Mouse (Mus musculus) spleen, adult 2 months (tissue): ENCODE data around the gene Mllt6. TPM values are rescaled to one million over a fixed set of nuclear protein-coding genes. Genes with fewer than 3 reads are reported as not detected.

Source experiments
- DNase-seq, 2 experiments: peaks; one replicate each; pipeline versions ENCODE4 v3.0.0 to v3.0.0-alpha.2; 2012 to 2021; ENCODE audit warnings: low spot score in 2 of 2, low read depth in 1 of 2
- H3K27ac ChIP-seq: fragments of 200-500 bp; 2 replicates; pipeline ENCODE4 v1.5.1; 2012; ENCODE audit warnings: low read length, inconsistent platforms; ENCODE audit not compliant: insufficient read depth
- H3K27me3 ChIP-seq: fragments of 200-500 bp; 2 replicates; pipeline ENCODE4 v1.6.1; 2012; ENCODE audit warnings: mild to moderate bottlenecking, moderate library complexity, low read length, inconsistent platforms; ENCODE audit not compliant: control insufficient read depth, insufficient read depth
- H3K36me3 ChIP-seq: fragments of 200-500 bp; 2 replicates; pipeline ENCODE4 v1.6.1; 2012; ENCODE audit warnings: mild to moderate bottlenecking, low read length, inconsistent platforms; ENCODE audit not compliant: control insufficient read depth, insufficient read depth
- H3K4me1 ChIP-seq: fragments of 200-500 bp; 2 replicates; pipeline ENCODE4 v1.6.1; 2011; ENCODE audit warnings: inconsistent platforms; ENCODE audit not compliant: control insufficient read depth, insufficient read depth, insufficient read length
- H3K4me3 ChIP-seq: fragments of 200-500 bp; 2 replicates; pipeline ENCODE4 v1.5.1; 2011; ENCODE audit warnings: mild to moderate bottlenecking, inconsistent platforms; ENCODE audit not compliant: insufficient read depth, insufficient read length; ENCODE audit errors: extremely low read depth
- CTCF ChIP-seq: fragments of 200-500 bp; IDR thresholded peaks from 2 replicates; pipeline ENCODE4 v1.5.1; 2011; ENCODE audit warnings: mild to moderate bottlenecking, inconsistent platforms; ENCODE audit not compliant: insufficient read depth, insufficient read length, insufficient replicate concordance; ENCODE audit errors: extremely low read depth
- POLR2A ChIP-seq: fragments of 200-500 bp; IDR thresholded peaks from 2 replicates; pipeline ENCODE4 v1.6.1; 2011; ENCODE audit warnings: low read depth, low read length, inconsistent platforms
- WGBS: fragments of 180-500 bp; shearing (Covaris S2); methylation state at CpG from one replicate; pipeline ENCODE4 v1.1.7; 2018; 5-methylcytosine and 5-hydroxymethylcytosine counted together
- polyA plus RNA-seq: library from polyadenylated mRNA; depleted of rRNA; stranded (reverse); fragments of >200 nt; gene quantifications from 2 replicates; pipeline ENCODE4 v1.2.3, GENCODE M21; 2012

Gene Mllt6
- polyA plus RNA-seq, 1 experiment: 65.8 TPM

- Histone ChIP-seq H3K4me1 (peaks cover 4% of the 10 kb centered on the region; the same call in 1 of the 2 replicates), H3K36me3 (peaks cover 65% of the 10 kb centered on the region), H3K27me3 (no peaks in the 10 kb centered on the region), H3K27ac (no peak overlapping the region), H3K4me3 (no peak overlapping the region)
- WGBS: 85% methylated on average over 15 of the region's 15 CpGs
- TF ChIP-seq POLR2A: no peak
- TF ChIP-seq CTCF: no peak
- no peak for DNase-seq
These were observed 6.1 kb downstream of the Mllt6 start for GRCm38 (mm10) chr11:97669268-97669667.

GRCm38 (mm10) chr11:97669829-97670228 lies 6.6 kb downstream of the Mllt6 start:
- Histone ChIP-seq H3K27ac (no peak overlapping the region), H3K4me1 (peaks cover 1% of the 10 kb centered on the region; the same call in 1 of the 2 replicates), H3K36me3 (peaks cover 70% of the 10 kb centered on the region), H3K27me3 (no peaks in the 10 kb centered on the region), H3K4me3 (no peak overlapping the region)
- 67% methylated on average over 6 of the region's 6 CpGs for WGBS
- no peak for TF ChIP-seq POLR2A
- TF ChIP-seq CTCF: no peak
- no peak for DNase-seq

- TF ChIP-seq CTCF: no peak
- no peak for TF ChIP-seq POLR2A
- Histone ChIP-seq H3K36me3 (peaks cover 75% of the 10 kb centered on the region), H3K27ac (no peak overlapping the region), H3K4me1 (no peaks in the 10 kb centered on the region), H3K27me3 (no peaks in the 10 kb centered on the region), H3K4me3 (no peak overlapping the region)
- WGBS: 86% methylated on average over 13 of the region's 13 CpGs
- no peak for DNase-seq
These were observed 7.3 kb downstream of the Mllt6 start for GRCm38 (mm10) chr11:97670234-97671176.

GRCm38 (mm10) chr11:97671177-97671527 lies 7.9 kb downstream of the Mllt6 start:
- Histone ChIP-seq H3K36me3 (peaks cover 78% of the 10 kb centered on the region), H3K4me3 (no peak overlapping the region), H3K27me3 (no peaks in the 10 kb centered on the region), H3K27ac (no peak overlapping the region), H3K4me1 (no peaks in the 10 kb centered on the region)
- 76% methylated on average over 2 of the region's 2 CpGs for WGBS
- no peak for DNase-seq
- TF ChIP-seq CTCF: no peak
- TF ChIP-seq POLR2A: no peak

- TF ChIP-seq POLR2A: no peak
- no peak for TF ChIP-seq CTCF
- Histone ChIP-seq H3K27ac (no peak overlapping the region), H3K4me1 (no peaks in the 10 kb centered on the region), H3K36me3 (peaks cover 84% of the 10 kb centered on the region), H3K27me3 (no peaks in the 10 kb centered on the region), H3K4me3 (no peak overlapping the region)
- no peak for DNase-seq
- 98% methylated on average over 11 of the region's 11 CpGs for WGBS
These were observed 9.9 kb downstream of the Mllt6 start for GRCm38 (mm10) chr11:97673148-97673547.

- Histone ChIP-seq H3K4me1 (no peaks in the 10 kb centered on the region), H3K4me3 (no peak overlapping the region), H3K27me3 (no peaks in the 10 kb centered on the region), H3K36me3 (peaks cover 81% of the 10 kb centered on the region), H3K27ac (no peak overlapping the region)
- no peak for TF ChIP-seq CTCF
- no peak for TF ChIP-seq POLR2A
- no peak for DNase-seq
- 94% methylated on average over 15 of the region's 15 CpGs for WGBS
These were observed 13.0 kb downstream of the Mllt6 start for GRCm38 (mm10) chr11:97676050-97676754.
